Mouse (Mus musculus) ES-CJ7 (cell line): ENCODE results near the gene Tlk2.
A peak's percentile ranks its signal among the peaks of the same experiment; 100 is the strongest.

Experiments used
- DNase-seq: peaks from one replicate; pipeline ENCODE4 v3.0.0; 2011; ENCODE audit warnings: low read depth, low spot score

Tlk2 gene

GRCm38 (mm10) chr11:105261601-105262351 lies 83.2 kb downstream of the Tlk2 start:
- no peak for DNase-seq

GRCm38 (mm10) chr11:105264506-105264905 lies 85.9 kb downstream of the Tlk2 start:
- no peak for DNase-seq

GRCm38 (mm10) chr11:105264988-105265387 lies 86.4 kb downstream of the Tlk2 start:
- DNase-seq, result no peak

GRCm38 (mm10) chr11:105270155-105270554 lies 91.5 kb downstream of the Tlk2 start:
- peak; percentile 58 for DNase-seq

GRCm38 (mm10) chr11:105280456-105280855 lies 101.8 kb downstream of the Tlk2 start:
- DNase-seq, result no peak

- DNase-seq, result no peak
Measured at GRCm38 (mm10) chr11:105281291-105281690, 102.7 kb downstream of the Tlk2 start.

- no peak for DNase-seq
Measured at GRCm38 (mm10) chr11:105281763-105282459, 103.3 kb downstream of the Tlk2 start.

GRCm38 (mm10) chr11:105282460-105282859 lies 103.9 kb downstream of the Tlk2 start:
- DNase-seq, result no peak

- DNase-seq, result no peak
Measured at GRCm38 (mm10) chr11:105283016-105283415, 104.4 kb downstream of the Tlk2 start.

GRCm38 (mm10) chr11:105285720-105286119 lies 107.1 kb downstream of the Tlk2 start:
- DNase-seq, result peak; percentile 89

GRCm38 (mm10) chr11:105289403-105289802 lies 110.8 kb downstream of the Tlk2 start:
- no peak for DNase-seq

- peak; percentile 42 for DNase-seq
Measured at GRCm38 (mm10) chr11:105291681-105292123, 113.1 kb downstream of the Tlk2 start.

- DNase-seq, result peak; percentile 58
Measured at GRCm38 (mm10) chr11:105292124-105293071, 113.8 kb downstream of the Tlk2 start, which contains the start of gene Mrc2. Mrc2 (plus strand) TSS chr11:105292643.

GRCm38 (mm10) chr11:105293101-105293581 lies 114.5 kb downstream of the Tlk2 start:
- DNase-seq, result peak; percentile 41

GRCm38 (mm10) chr11:105293901-105294494 lies 115.4 kb downstream of the Tlk2 start:
- DNase-seq, result no peak

- no peak for DNase-seq
Measured at GRCm38 (mm10) chr11:105296084-105296483, 117.5 kb downstream of the Tlk2 start.

GRCm38 (mm10) chr11:105310197-105310596 lies 131.6 kb downstream of the Tlk2 start:
- DNase-seq, result no peak

GRCm38 (mm10) chr11:105311291-105311975 lies 132.8 kb downstream of the Tlk2 start:
- DNase-seq, result no peak

- DNase-seq, result no peak
Measured at GRCm38 (mm10) chr11:105312311-105312942, 133.8 kb downstream of the Tlk2 start.
